Mouse (Mus musculus): Measurements from ENCODE around the gene Slfn5.

DNA sequence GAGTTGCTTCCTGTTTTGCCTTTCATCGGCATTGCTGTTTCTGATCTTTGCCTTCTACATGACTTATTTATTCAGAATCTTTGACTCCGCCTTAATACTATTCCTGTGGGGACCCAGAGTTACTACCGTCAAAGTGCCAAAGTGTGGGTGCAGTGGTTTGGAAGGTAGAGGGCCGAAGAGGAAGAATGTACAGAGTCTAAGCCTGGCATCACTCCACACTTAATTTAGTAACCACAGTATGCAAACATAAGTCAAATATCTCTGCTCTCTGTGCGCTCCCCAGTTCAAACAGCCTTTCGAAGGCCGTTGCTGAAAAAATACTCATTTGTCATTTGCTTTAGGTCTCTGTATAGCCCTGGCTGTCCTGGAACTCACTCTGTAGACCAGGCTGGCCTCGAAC lies 11.1 kb downstream of the Slfn5 start:
- TF ChIP-seq GATA1 (IDR thresholded peaks at IDR 0.05; ENCODE audit: low read length) (no peak), TAL1 (IDR thresholded peaks at IDR 0.05; ENCODE audit: low read length) (no peak)
